In the genomic region with DNA sequence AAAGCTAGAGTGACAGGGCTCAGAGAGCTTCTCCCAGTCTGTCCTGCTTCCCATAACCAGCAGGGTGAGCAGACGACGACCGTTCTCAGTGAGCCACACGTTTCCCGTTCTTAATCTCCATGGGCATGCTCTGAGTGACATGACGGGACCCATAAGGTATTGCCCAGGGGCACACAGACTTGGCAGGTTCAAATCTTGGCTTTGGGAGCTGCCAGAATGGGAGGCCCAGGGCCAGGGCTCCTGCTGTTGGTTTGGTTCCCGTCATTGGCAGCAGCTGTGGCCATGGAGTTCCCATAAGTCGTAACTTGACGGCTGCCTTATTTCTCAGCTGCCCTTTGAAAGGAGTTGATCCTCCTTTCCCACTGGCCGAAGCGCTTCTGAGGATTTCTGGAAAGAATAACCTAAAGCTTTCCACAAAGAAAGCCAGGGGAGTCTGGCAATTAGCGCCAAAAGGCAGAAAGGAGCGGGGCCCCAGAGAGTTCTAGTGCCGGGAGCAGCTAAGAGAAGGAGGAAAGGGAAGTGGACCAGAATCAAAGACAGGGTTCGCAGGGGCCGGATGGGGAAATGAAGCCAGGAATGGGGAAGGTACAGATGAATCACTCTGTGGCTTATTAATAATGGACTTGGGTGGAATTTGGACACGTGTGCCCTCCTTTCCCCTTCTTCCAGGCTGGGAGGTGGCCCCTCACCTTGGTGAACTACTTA, we compare ENCODE assay signal across 9 mouse cellular contexts. TPM values are rescaled to one million over a fixed set of nuclear protein-coding genes. Genes with fewer than 3 reads are reported as not detected.
A peak's percentile ranks its signal among the peaks of the same experiment; 100 is the strongest.
DNase-seq lines count a peak whose midpoint lies in the region; ATAC-seq and TF ChIP-seq lines count a peak whose summit lies in the region.
"Had no signal": no experiment of that assay in that cellular context is flagged by ENCODE, and none has a peak within 500 bp of the region (broad histone marks: within the 10 kb centered on the region; RNA-seq: fewer than 3 reads in every experiment).

No protein-coding gene starts in this region.

- peak; percentile 47 for TF ChIP-seq CTCF in hindbrain, postnatal 0 days (IDR thresholded peaks at IDR 0.05; ENCODE audit: low read depth)

- no peaks in the 10 kb centered on the region for H3K9me3 ChIP-seq in hindbrain, embryonic 15.5 days
- no peaks in the 10 kb centered on the region for H3K9me3 ChIP-seq in hindbrain, embryonic 12.5 days (replicated peaks)
- H3K9me3 ChIP-seq in hindbrain, postnatal 0 days (ENCODE audit: low read length) = no peaks in the 10 kb centered on the region
- H3K9me3 ChIP-seq: megakaryocyte, embryonic 14.5 days had no signal

- no peak overlapping the region for H3K4me3 ChIP-seq in hindbrain, embryonic 15.5 days
- H3K4me3 ChIP-seq in hindbrain, embryonic 12.5 days = no peak overlapping the region
- H3K4me3 ChIP-seq in brown adipose tissue, adult 24 weeks (ENCODE audit: insufficient read depth, low read depth, low read length) = peak overlapping the region; percentile 9; the same call in 1 of the 2 replicates
- H3K4me3 ChIP-seq in hindbrain, postnatal 0 days (ENCODE audit: low read length) = no peak overlapping the region
- H3K4me3 ChIP-seq: megakaryocyte, embryonic 14.5 days had no signal

- no peaks in the 10 kb centered on the region for H3K27me3 ChIP-seq in hindbrain, embryonic 15.5 days
- H3K27me3 ChIP-seq in hindbrain, embryonic 12.5 days = no peaks in the 10 kb centered on the region
- H3K27me3 ChIP-seq in hindbrain, postnatal 0 days (ENCODE audit: insufficient read depth, low read length) = no peaks in the 10 kb centered on the region

- peak overlapping the region; percentile 71 for H3K27ac ChIP-seq in hindbrain, embryonic 15.5 days (replicated peaks)
- no peak overlapping the region for H3K27ac ChIP-seq in hindbrain, embryonic 12.5 days
- peak overlapping the region; percentile 72 for H3K27ac ChIP-seq in brown adipose tissue, adult 24 weeks (replicated peaks; ENCODE audit: low read depth, low read length)
- peak overlapping the region; percentile 62 for H3K27ac ChIP-seq in hindbrain, postnatal 0 days

- no peak overlapping the region for H3K9ac ChIP-seq in hindbrain, embryonic 15.5 days
- H3K9ac ChIP-seq in hindbrain, embryonic 12.5 days = no peak overlapping the region
- no peak overlapping the region for H3K9ac ChIP-seq in hindbrain, postnatal 0 days (replicated peaks; ENCODE audit: low read length)

- H3K36me3 ChIP-seq in hindbrain, embryonic 15.5 days = no peaks in the 10 kb centered on the region
- no peaks in the 10 kb centered on the region for H3K36me3 ChIP-seq in hindbrain, embryonic 12.5 days
- no peaks in the 10 kb centered on the region for H3K36me3 ChIP-seq in hindbrain, postnatal 0 days (ENCODE audit: insufficient read depth, low read length)

- H3K4me2 ChIP-seq in hindbrain, embryonic 15.5 days = peak overlapping the region; percentile 16; the same call in 1 of the 2 replicates
- no peak overlapping the region for H3K4me2 ChIP-seq in hindbrain, embryonic 12.5 days (replicated peaks)
- peak overlapping the region; percentile 29; the same call in 1 of the 2 replicates for H3K4me2 ChIP-seq in hindbrain, postnatal 0 days (ENCODE audit: low read depth, low read length)

- 35% methylated on average over 17 of the region's 17 CpGs for WGBS in hindbrain, embryonic 15.5 days
- WGBS in hindbrain, embryonic 12.5 days = 56% methylated on average over 17 of the region's 17 CpGs
- 23% methylated on average over 17 of the region's 17 CpGs for WGBS in hindbrain, postnatal 0 days

- DNase-seq in gastrocnemius, adult 8-10 months (ENCODE audit: low spot score in 2 of 2) = peak; percentile 50 to 53
- DNase-seq in hindbrain, postnatal 0 days (ENCODE audit: low spot score) = peak; percentile 80

- peak; percentile 59 for ATAC-seq in hindbrain, embryonic 15.5 days (ENCODE audit: low FRiP score, low read depth)
- no peak for ATAC-seq in hindbrain, embryonic 12.5 days (ENCODE audit: low FRiP score)
- ATAC-seq in hindbrain, postnatal 0 days = peak; percentile 75
- ATAC-seq in neutrophil, adult 5-6 weeks (ENCODE audit: extremely low read depth, insufficient number of reproducible peaks, low FRiP score, poor library complexity, severe bottlenecking) = peak; percentile 47; the same call in 1 of the 2 replicates
- ATAC-seq in erythroid progenitor cell, adult 5-6 weeks (replicated peaks; ENCODE audit: low FRiP score, poor library complexity, severe bottlenecking) = no peak
- no peak for ATAC-seq in activated CD4-positive, CD25-positive, alpha-beta regulatory T cell, adult 4 months

- H3K4me1 ChIP-seq in hindbrain, embryonic 15.5 days (replicated peaks) = peaks cover 27% of the 10 kb centered on the region
- peaks cover 17% of the 10 kb centered on the region for H3K4me1 ChIP-seq in hindbrain, embryonic 12.5 days
- H3K4me1 ChIP-seq in brown adipose tissue, adult 24 weeks (ENCODE audit: control insufficient read depth, insufficient read depth, insufficient read length, low read length) = peaks cover 6% of the 10 kb centered on the region; the same call in 1 of the 2 replicates
- peaks cover 14% of the 10 kb centered on the region for H3K4me1 ChIP-seq in hindbrain, postnatal 0 days (ENCODE audit: insufficient read depth, low read length)

RNA-seq across cellular contexts. Expression of gene Fos, which starts 36.4 kb away (rescaled TPM):
- polyA plus RNA-seq in hindbrain, embryonic 15.5 days (2015; fragmentation: Nextera tagmentation; extraction: Ambion mirVana) = 2.6 and 4.0 TPM in 2 replicates
- 2.4 and 2.7 TPM in 2 replicates for polyA plus RNA-seq in hindbrain, embryonic 12.5 days (2016; fragmentation: Nextera tagmentation; extraction: Ambion mirVana)
- 10.7 and 154 TPM in 2 replicates for polyA plus RNA-seq in brown adipose tissue, adult 24 weeks (2012; ENCODE audit: insufficient read depth, insufficient read length, missing spikeins)
- total RNA-seq in gastrocnemius, adult 8-10 months (2022) = 10 to 100 TPM in 2 of 4 experiments, 1 to 10 TPM in 2; 5.6 to 26.9 (median 8.4) TPM
- 20.7 and 23.4 TPM in 2 replicates for total RNA-seq in hindbrain, postnatal 0 days (2014; rRNA removed)
- 12.1 and 13.5 TPM in 2 replicates for polyA plus RNA-seq in hindbrain, postnatal 0 days (2015; fragmentation: Nextera tagmentation; extraction: Ambion mirVana)
- total RNA-seq in neutrophil, adult 5-6 weeks (2017) = 1,256 and 1,280 TPM in 2 replicates
- 25.2 and 32.7 TPM in 2 replicates for total RNA-seq in erythroid progenitor cell, adult 5-6 weeks (2015; ENCODE audit: low replicate concordance)
- total RNA-seq in erythroid progenitor cell, adult 5-6 weeks (2017; ENCODE audit: low replicate concordance) = 14.2 and 21.3 TPM in 2 replicates
- 1 to 10 TPM; 6.7 to 9.6 TPM for polyA plus RNA-seq in activated CD4-positive, CD25-positive, alpha-beta regulatory T cell, adult 4 months (2017; shearing (Covaris generic))

Comparison
In these comparisons a context has a peak if more than half of its experiments do, and no peak if none do; other contexts are left out.
1. ATAC-seq: peak in hindbrain, embryonic 15.5 days (single experiment), hindbrain, postnatal 0 days (single experiment) and neutrophil, adult 5-6 weeks (single experiment); none in hindbrain, embryonic 12.5 days (single experiment), erythroid progenitor cell, adult 5-6 weeks (single experiment) and activated CD4-positive, CD25-positive, alpha-beta regulatory T cell, adult 4 months (single experiment).